Mouse (Mus musculus) CH12.LX (cell line): ENCODE data around the gene Eefsec. TPM values are rescaled to one million over a fixed set of nuclear protein-coding genes. Genes with fewer than 3 reads are reported as not detected.

Experiments used
- DNase-seq: peaks from one replicate; pipeline ENCODE4 v3.0.0-alpha.2; 2013; ENCODE audit errors: extremely low read depth
- H3K27ac ChIP-seq: 2 replicates; pipeline ENCODE4 v1.5.1; 2012; ENCODE audit warnings: low read depth, mild to moderate bottlenecking, control low read depth, moderate library complexity; ENCODE audit not compliant: insufficient read depth
- H3K27me3 ChIP-seq: replicated peaks from 2 replicates; pipeline ENCODE3; 2012; ENCODE audit warnings: inconsistent platforms
- H3K36me3 ChIP-seq, 2 experiments: replicated peaks in 1 of 2; 2 replicates each; pipeline versions ENCODE3 to v1.6.1; 2012; ENCODE audit warnings: inconsistent platforms in 1 of 2, low read length in 1 of 2, mild to moderate bottlenecking in 1 of 2, mixed read lengths in 1 of 2, moderate library complexity in 1 of 2; ENCODE audit not compliant: control insufficient read depth in 1 of 2, insufficient read depth in 1 of 2
- H3K4me1 ChIP-seq, 2 experiments: 2 replicates each; pipeline ENCODE4 v1.6.1; 2012; ENCODE audit warnings: inconsistent platforms in 1 of 2, moderate library complexity in 1 of 2; ENCODE audit not compliant: insufficient read depth in 2 of 2, control insufficient read depth in 1 of 2
- H3K4me2 ChIP-seq: 2 replicates; pipeline ENCODE4 v1.6.1; 2012; ENCODE audit warnings: low read depth, mild to moderate bottlenecking, control low read depth; ENCODE audit not compliant: poor library complexity, insufficient read depth, severe bottlenecking
- H3K4me3 ChIP-seq, 3 experiments: fragments of 150-350 bp in 1 of 3; sonication (generic) in 1 of 3; replicated peaks in 1 of 3; 2 replicates each; pipeline versions ENCODE3 to v1.5.1; 2011 to 2012; ENCODE audit warnings: low read depth in 2 of 3, low read length in 2 of 3, mild to moderate bottlenecking in 2 of 3, moderate library complexity in 2 of 3, control low read depth in 1 of 3, improper control_type of control experiment in 1 of 3, inconsistent platforms in 1 of 3, mixed read lengths in 1 of 3; ENCODE audit not compliant: poor library complexity in 1 of 3
- H3K79me2 ChIP-seq: replicated peaks from 2 replicates; pipeline ENCODE4 v1.6.1; 2012; ENCODE audit warnings: mild to moderate bottlenecking, moderate library complexity; ENCODE audit not compliant: control insufficient read depth, poor library complexity, insufficient read depth, severe bottlenecking; ENCODE audit errors: extremely low read depth
- H3K9ac ChIP-seq: 2 replicates; pipeline ENCODE4 v1.6.1; 2012; ENCODE audit warnings: low read depth, mild to moderate bottlenecking, control low read depth, moderate library complexity; ENCODE audit not compliant: insufficient read depth
- H3K9me3 ChIP-seq: replicated peaks from 2 replicates; pipeline ENCODE3; 2012; ENCODE audit warnings: low read length, inconsistent platforms, mixed read lengths
- BHLHE40 ChIP-seq: IDR thresholded peaks from 2 replicates; pipeline ENCODE4 v1.6.1; 2011; ENCODE audit warnings: mild to moderate bottlenecking, low read depth, low read length, improper control_type of control experiment
- CHD2 ChIP-seq: IDR thresholded peaks from 2 replicates; pipeline ENCODE4 v1.6.1; 2011; ENCODE audit warnings: low read length, improper control_type of control experiment
- CTCF ChIP-seq, 2 experiments: IDR thresholded peaks in 1 of 2; conservative IDR thresholded peaks in 1 of 2; 2 replicates each; pipeline ENCODE4 v1.5.1; 2011 to 2012; ENCODE audit warnings: low read depth in 2 of 2, low read length in 2 of 2, improper control_type of control experiment in 1 of 2, inconsistent platforms in 1 of 2, mild to moderate bottlenecking in 1 of 2, moderate library complexity in 1 of 2
- E2F4 ChIP-seq: IDR thresholded peaks from 2 replicates; pipeline ENCODE4 v1.6.1; 2011; ENCODE audit warnings: low read depth, low read length, improper control_type of control experiment; ENCODE audit not compliant: insufficient replicate concordance
- ELF1 ChIP-seq: IDR thresholded peaks from 2 replicates; pipeline ENCODE4 v1.6.1; 2014; ENCODE audit warnings: low read depth, mild to moderate bottlenecking, inconsistent platforms, low read length, improper control_type of control experiment
- EP300 ChIP-seq: IDR thresholded peaks from 2 replicates; pipeline ENCODE4 v1.6.1; 2011; ENCODE audit warnings: low read length, improper control_type of control experiment
- IRF4 ChIP-seq: IDR thresholded peaks from 2 replicates; pipeline ENCODE4 v1.6.1; 2014; ENCODE audit warnings: low read depth, mild to moderate bottlenecking, inconsistent platforms, low read length, improper control_type of control experiment
- JUND ChIP-seq: conservative IDR thresholded peaks from 2 replicates; pipeline ENCODE4 v1.6.1; 2011; ENCODE audit warnings: low read depth, low read length, improper control_type of control experiment
- MAFK ChIP-seq: IDR thresholded peaks from 2 replicates; pipeline ENCODE4 v1.6.1; 2011; ENCODE audit warnings: low read length, improper control_type of control experiment; ENCODE audit not compliant: insufficient replicate concordance
- MAX ChIP-seq: IDR thresholded peaks from 2 replicates; pipeline ENCODE4 v1.6.1; 2011; ENCODE audit warnings: low read length, improper control_type of control experiment
- MAZ ChIP-seq: IDR thresholded peaks from 2 replicates; pipeline ENCODE4 v1.6.1; 2012; ENCODE audit warnings: low read depth, mild to moderate bottlenecking, inconsistent platforms, low read length, improper control_type of control experiment, moderate library complexity
- MEF2A ChIP-seq: IDR thresholded peaks from 2 replicates; pipeline ENCODE4 v1.6.1; 2014; ENCODE audit warnings: low read depth, mild to moderate bottlenecking, inconsistent platforms, low read length, improper control_type of control experiment, borderline replicate concordance
- NRF1 ChIP-seq: IDR thresholded peaks from 2 replicates; pipeline ENCODE4 v1.6.1; 2014; ENCODE audit warnings: low read depth, mild to moderate bottlenecking, inconsistent platforms, low read length, improper control_type of control experiment, moderate library complexity
- POLR2AphosphoS2 ChIP-seq: IDR thresholded peaks from 2 replicates; pipeline ENCODE4 v1.6.1; 2011; ENCODE audit warnings: low read depth, low read length, improper control_type of control experiment
- SIN3A ChIP-seq: IDR thresholded peaks from 2 replicates; pipeline ENCODE4 v1.6.1; 2012; ENCODE audit warnings: low read length, improper control_type of control experiment, inconsistent platforms
- SMC3 ChIP-seq: IDR thresholded peaks from 2 replicates; pipeline ENCODE4 v1.6.1; 2011; ENCODE audit warnings: low read depth, low read length, improper control_type of control experiment
- TBP ChIP-seq: conservative IDR thresholded peaks from 2 replicates; pipeline ENCODE4 v1.6.1; 2011; ENCODE audit warnings: low read depth, low read length, improper control_type of control experiment
- UBTF ChIP-seq: IDR thresholded peaks from 2 replicates; pipeline ENCODE4 v1.6.1; 2012; ENCODE audit warnings: low read depth, mild to moderate bottlenecking, inconsistent platforms, low read length, improper control_type of control experiment, moderate library complexity
- USF1 ChIP-seq: IDR thresholded peaks from 2 replicates; pipeline ENCODE4 v1.6.1; 2014; ENCODE audit warnings: low read depth, mild to moderate bottlenecking, inconsistent platforms, low read length, improper control_type of control experiment
- USF2 ChIP-seq: conservative IDR thresholded peaks from 2 replicates; pipeline ENCODE4 v1.6.1; 2011; ENCODE audit warnings: low read depth, low read length, improper control_type of control experiment
- ZC3H11A ChIP-seq: IDR thresholded peaks from 2 replicates; pipeline ENCODE4 v1.6.1; 2012; ENCODE audit warnings: low read depth, mild to moderate bottlenecking, inconsistent platforms, low read length, improper control_type of control experiment
- ZMIZ1 ChIP-seq: IDR thresholded peaks from 2 replicates; pipeline ENCODE4 v1.6.1; 2012; ENCODE audit warnings: low read depth, mild to moderate bottlenecking, inconsistent platforms, low read length, improper control_type of control experiment
- ZNF384 ChIP-seq: IDR thresholded peaks from 2 replicates; pipeline ENCODE4 v1.6.1; 2012; ENCODE audit warnings: low read depth, low read length, improper control_type of control experiment, inconsistent platforms
- dilution Hi-C: fragments of 300-500 bp; cut with MboI; formaldehyde crosslinking; loops from 2 replicates; pipeline ENCODE4 v1.14.3; 2020; ENCODE audit warnings: low sequenced_read_pairs; ENCODE audit not compliant: extremely low pct_unique_long_range_greater_than_20kb, extremely low pct_ligation_motif_present
- in situ Hi-C: fragments of 300-500 bp; cut with MboI; formaldehyde crosslinking; loops from 3 replicates; pipeline ENCODE4 v1.14.3; 2019; ENCODE audit warnings: low sequenced_read_pairs, low pct_ligation_motif_present, low pct_unique_long_range_greater_than_20kb, mixed read lengths
- polyA plus RNA-seq: library from polyadenylated mRNA; unstranded; fragments of >175 nt; gene quantifications from 2 replicates; pipeline ENCODE4 v1.2.1, GENCODE M21; 2012; ENCODE audit warnings: low read depth; ENCODE audit not compliant: insufficient read length
- total RNA-seq, 2 experiments: library from RNA; depleted of rRNA; stranded (reverse); fragments of 300-350 nt in 1 of 2; fragments of >200 nt in 1 of 2; gene quantifications; 2 replicates each; pipeline ENCODE4 v1.2.3; 2012 to 2014

Eefsec gene
- total and polyA plus RNA-seq, 3 experiments = 26.2 to 48.8 (median 32.1) TPM

DNA sequence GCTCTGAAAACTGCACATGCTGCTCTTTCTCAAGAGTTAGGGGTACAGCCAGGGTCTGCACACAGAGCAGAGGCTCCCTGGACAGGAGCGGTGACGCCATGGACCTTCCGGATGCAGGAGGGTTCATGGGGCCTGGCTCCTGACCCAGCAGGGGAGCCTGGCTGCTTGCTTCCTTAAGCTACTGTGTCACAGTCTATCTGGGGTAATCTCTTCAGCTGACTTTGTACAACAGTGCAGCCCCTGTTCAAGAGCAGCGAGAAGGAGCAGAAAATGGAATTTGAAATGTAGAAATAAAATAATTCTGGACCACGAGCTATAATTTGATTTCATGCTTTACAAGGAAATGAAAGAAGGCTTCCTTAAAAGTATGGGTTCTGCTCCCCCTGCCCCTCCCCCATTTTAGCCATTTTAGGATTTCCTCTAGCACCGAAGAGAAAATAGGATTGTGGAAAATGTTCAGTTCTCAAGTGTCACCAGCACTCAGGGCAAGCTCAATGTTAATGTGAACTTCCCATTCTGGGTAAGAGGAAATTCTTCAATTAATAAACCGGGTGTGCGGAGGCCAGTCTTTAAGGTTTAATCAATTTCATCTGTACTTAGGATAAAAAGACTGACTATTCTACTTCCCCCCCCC is 61.8 kb downstream of the Eefsec start:
- Histone ChIP-seq H3K4me3 (no peak overlapping the region), H3K36me3 (peaks cover 0 to 40% of the 10 kb centered on the region in 2 experiments), H3K79me2 (no peaks in the 10 kb centered on the region), H3K4me2 (no peak overlapping the region), H3K9me3 (no peaks in the 10 kb centered on the region), H3K27me3 (no peaks in the 10 kb centered on the region), H3K27ac (no peak overlapping the region), H3K4me1 (peaks cover 3 to 19% of the 10 kb centered on the region in 2 experiments; a peak in 3 of 4 replicates), H3K9ac (no peak overlapping the region)
- in situ Hi-C loops (no loop called here), dilution Hi-C loops (no loop called here)
- DNase-seq = no peak
- no peak for TF ChIP-seq MEF2A
- TF ChIP-seq SIN3A = no peak
- no peak for TF ChIP-seq USF2
- no peak for TF ChIP-seq ZNF384
- TF ChIP-seq CHD2 = no peak
- TF ChIP-seq SMC3 = no peak
- TF ChIP-seq MAFK = no peak
- TF ChIP-seq USF1 = no peak
- TF ChIP-seq ZC3H11A = no peak
- TF ChIP-seq MAZ = no peak
- TF ChIP-seq MAX = no peak
- TF ChIP-seq TBP = no peak
- TF ChIP-seq NRF1 = no peak
- TF ChIP-seq E2F4 = no peak
- TF ChIP-seq EP300 = no peak
- no peak for TF ChIP-seq IRF4
- TF ChIP-seq POLR2AphosphoS2 = no peak
- no peak for TF ChIP-seq CTCF (conservative IDR thresholded peaks at IDR 0.05 in 1 of 2, IDR thresholded peaks at IDR 0.05 in 1 of 2; ENCODE audit: low read depth in 2 of 2, low read length in 2 of 2)
- TF ChIP-seq BHLHE40 = no peak
- no peak for TF ChIP-seq JUND
- TF ChIP-seq, all 38 proteins: peak for 0

DNA sequence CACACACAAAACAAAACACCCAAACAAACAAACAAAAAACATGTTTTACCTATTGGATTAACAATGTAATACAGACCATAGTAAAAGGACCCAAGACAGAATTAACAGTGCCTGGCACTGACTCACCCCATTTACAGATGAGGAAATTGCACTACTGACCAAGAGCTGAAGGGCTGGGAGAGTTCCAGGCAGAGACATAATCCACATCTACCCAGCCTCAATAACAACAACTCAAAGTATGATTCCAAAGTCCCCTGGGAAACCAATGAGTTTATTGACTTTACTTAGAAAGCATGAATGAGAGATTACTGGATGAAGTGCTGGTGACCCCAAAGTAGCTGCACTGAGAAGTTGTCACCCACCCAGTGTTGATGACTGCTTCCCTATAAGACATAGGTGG is 62.6 kb downstream of the Eefsec start:
- no peak for DNase-seq
- H3K79me2 ChIP-seq = no peaks in the 10 kb centered on the region
- no peak overlapping the region for H3K4me3 ChIP-seq
- H3K4me1 ChIP-seq = peaks cover 8 to 24% of the 10 kb centered on the region in 2 experiments; a peak in 3 of 4 replicates
- in situ Hi-C loops = no loop called here
- H3K9ac ChIP-seq = no peak overlapping the region
- no peaks in the 10 kb centered on the region for H3K9me3 ChIP-seq
- dilution Hi-C loops = no loop called here
- H3K36me3 ChIP-seq = peaks cover 0 to 40% of the 10 kb centered on the region in 2 experiments
- no peak overlapping the region for H3K4me2 ChIP-seq
- TF ChIP-seq ELF1 (no peak), ZMIZ1 (no peak), NRF1 (no peak), UBTF (no peak)
- TF ChIP-seq, all 38 proteins: peak for 0
- no peak overlapping the region for H3K27ac ChIP-seq
- no peaks in the 10 kb centered on the region for H3K27me3 ChIP-seq
